Mouse (Mus musculus) embryonic facial prominence, embryonic 11.5 days (tissue): ENCODE measurements at regions not wholly inside any gene's neighbourhood (a gene's known extent, or its start where the extent isn't known, plus 50 kb on each side); places are given as distances from the start of the nearest gene placed in this dataset.

ENCODE experiments used
- ATAC-seq: fragments of 200-750 bp; cut with Nextera tagmentation; replicated peaks from 2 replicates; pipeline ENCODE4 v1.8.0; 2017; ENCODE audit warnings: low read depth; ENCODE audit not compliant: insufficient number of reproducible peaks, low FRiP score, low TSS enrichment
- DNase-seq: peaks from one replicate; pipeline ENCODE4 v3.0.0-alpha.2; 2015; ENCODE audit warnings: low spot score
- H3K27ac ChIP-seq: fragments of 300-500 bp; sonication (generic); replicated peaks from 2 replicates; pipeline ENCODE4 v1.5.1; 2014; ENCODE audit warnings: mild to moderate bottlenecking, low read depth, low read length, control low read depth
- H3K27me3 ChIP-seq: fragments of 300-500 bp; sonication (generic); 2 replicates; pipeline ENCODE4 v1.6.1; 2014; ENCODE audit warnings: mild to moderate bottlenecking, low read length, moderate library complexity, mixed read lengths; ENCODE audit not compliant: control insufficient read depth, insufficient read depth
- H3K36me3 ChIP-seq: fragments of 300-500 bp; sonication (generic); replicated peaks from 2 replicates; pipeline ENCODE4 v1.6.1; 2014; ENCODE audit warnings: low read depth, mild to moderate bottlenecking, low read length, moderate library complexity, mixed read lengths; ENCODE audit not compliant: control insufficient read depth, insufficient read depth
- H3K4me1 ChIP-seq: fragments of 300-500 bp; sonication (generic); 2 replicates; pipeline ENCODE4 v1.6.1; 2014; ENCODE audit warnings: low read length, mixed read lengths; ENCODE audit not compliant: control insufficient read depth, insufficient read depth
- H3K4me2 ChIP-seq: fragments of 300-500 bp; sonication (generic); 2 replicates; pipeline ENCODE4 v1.6.1; 2014; ENCODE audit warnings: low read depth, mild to moderate bottlenecking, control low read depth, low read length, moderate library complexity
- H3K4me3 ChIP-seq: fragments of 300-500 bp; sonication (generic); 2 replicates; pipeline ENCODE4 v1.5.1; 2014; ENCODE audit warnings: low read depth, low read length, control low read depth
- H3K9ac ChIP-seq: fragments of 300-500 bp; sonication (generic); replicated peaks from 2 replicates; pipeline ENCODE4 v1.6.1; 2014; ENCODE audit warnings: mild to moderate bottlenecking, control low read depth, low read length
- H3K9me3 ChIP-seq: fragments of 300-500 bp; sonication (generic); replicated peaks from 2 replicates; pipeline ENCODE4 v1.6.1; 2016; ENCODE audit warnings: mild to moderate bottlenecking, low read length, inconsistent platforms, mixed read lengths; ENCODE audit not compliant: control insufficient read depth
- WGBS: fragments of 180-500 bp; shearing (Covaris S2); extraction: QIAGEN DNeasy Blood & Tissue Kit; methylation state at CpG from one replicate; pipeline ENCODE4 v1.1.7; 2014; 5-methylcytosine and 5-hydroxymethylcytosine counted together

DNA sequence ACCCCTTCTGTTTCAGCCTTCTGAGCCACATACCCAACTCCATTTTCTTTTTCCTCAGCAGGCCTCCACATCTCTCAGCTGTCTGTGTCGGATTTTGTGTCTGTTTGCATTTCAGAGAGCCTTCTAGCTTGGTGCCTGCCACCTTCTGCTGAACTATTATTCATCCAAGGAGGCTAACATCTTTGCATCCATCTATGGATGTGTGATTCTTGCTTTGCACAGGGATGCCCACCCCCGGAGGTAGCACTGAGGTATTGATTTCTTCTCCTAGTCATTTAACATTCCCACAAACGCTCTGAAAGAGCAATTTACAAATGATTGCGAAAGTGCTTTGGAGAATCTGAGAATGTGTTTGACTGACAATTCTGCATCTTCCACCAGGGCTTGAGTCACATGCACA lies 255.9 kb downstream of the Abcc12 start:
- DNase-seq (no peak), ATAC-seq (no peak)
- 73% methylated on average over 4 of the region's 4 CpGs for WGBS
- Histone ChIP-seq H3K4me1 (no peaks in the 10 kb centered on the region), H3K36me3 (no peaks in the 10 kb centered on the region), H3K27ac (no peak overlapping the region), H3K27me3 (no peaks in the 10 kb centered on the region), H3K9ac (no peak overlapping the region), H3K4me2 (no peak overlapping the region), H3K9me3 (no peaks in the 10 kb centered on the region), H3K4me3 (no peak overlapping the region)

DNA sequence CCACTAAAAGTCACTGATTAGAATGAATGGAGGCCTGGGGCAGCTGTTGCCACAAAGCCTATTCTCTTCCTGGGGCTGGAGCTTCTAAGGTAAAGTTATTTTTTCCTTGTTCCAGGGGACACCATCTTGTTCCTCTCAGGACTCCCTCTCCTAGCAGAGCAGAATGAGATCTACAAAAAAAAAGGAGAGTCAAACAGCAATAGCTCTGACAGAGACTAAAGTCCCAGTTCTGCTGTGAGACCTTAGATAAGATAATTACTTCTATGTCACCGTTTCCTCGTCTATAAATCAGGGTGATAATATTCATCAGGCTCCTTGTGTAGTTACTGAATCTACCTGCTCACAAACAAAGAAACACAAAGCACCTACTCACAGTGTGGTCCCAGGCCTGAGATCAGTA lies 256.7 kb downstream of the Abcc12 start:
- Histone ChIP-seq H3K4me2 (no peak overlapping the region), H3K4me3 (no peak overlapping the region), H3K9me3 (no peaks in the 10 kb centered on the region), H3K36me3 (no peaks in the 10 kb centered on the region), H3K4me1 (no peaks in the 10 kb centered on the region), H3K27me3 (no peaks in the 10 kb centered on the region), H3K27ac (no peak overlapping the region), H3K9ac (no peak overlapping the region)
- ATAC-seq = no peak
- 71% methylated on average over 2 of the region's 2 CpGs for WGBS
- DNase-seq = no peak

DNA sequence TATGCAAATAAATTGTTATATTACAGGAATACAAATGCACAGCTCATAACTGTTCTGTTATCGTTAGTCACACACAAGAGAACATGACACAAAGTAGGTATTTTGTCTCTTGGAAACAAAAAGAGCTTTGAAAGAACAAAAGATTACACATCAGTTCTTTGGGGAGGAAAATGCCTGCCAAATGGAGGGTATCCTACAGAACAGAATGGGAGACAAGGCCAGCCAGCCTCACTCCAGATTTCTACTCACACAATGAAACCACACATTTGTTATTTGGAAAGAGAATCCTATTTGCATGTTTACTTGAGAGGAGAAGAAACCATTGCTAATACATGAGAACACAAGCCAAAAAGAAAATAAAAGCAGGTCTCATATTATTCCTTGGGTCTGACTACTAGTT lies 258.0 kb downstream of the Abcc12 start:
- no peaks in the 10 kb centered on the region for H3K4me1 ChIP-seq
- 85% methylated on average over 1 of the region's 1 CpGs for WGBS
- H3K4me3 ChIP-seq = no peak overlapping the region
- DNase-seq (no peak), ATAC-seq (no peak)
- H3K9ac ChIP-seq = no peak overlapping the region
- H3K4me2 ChIP-seq = no peak overlapping the region
- no peaks in the 10 kb centered on the region for H3K27me3 ChIP-seq
- no peaks in the 10 kb centered on the region for H3K9me3 ChIP-seq
- no peaks in the 10 kb centered on the region for H3K36me3 ChIP-seq
- H3K27ac ChIP-seq = no peak overlapping the region

DNA sequence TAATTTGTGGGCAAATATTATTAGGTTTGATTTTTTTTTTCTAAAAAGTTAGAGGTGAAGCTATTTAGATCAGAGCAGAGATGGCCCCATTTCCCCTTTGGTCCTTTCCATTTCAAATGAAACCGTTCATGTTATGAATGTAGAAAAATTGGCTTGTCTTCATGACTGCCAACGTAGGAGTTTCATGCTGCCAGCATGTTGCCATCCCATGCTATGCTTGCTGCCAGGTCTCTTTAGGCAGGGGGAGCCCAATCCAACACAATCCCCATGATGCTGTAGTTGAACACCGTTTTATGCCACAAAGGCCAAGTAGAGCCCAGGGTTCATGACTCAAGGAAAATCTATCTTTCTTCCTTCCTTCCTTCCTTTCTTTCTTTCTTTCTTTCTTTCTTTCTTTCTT lies 259.5 kb downstream of the Abcc12 start:
- H3K4me3 ChIP-seq = no peak overlapping the region
- H3K9ac ChIP-seq = no peak overlapping the region
- no peak overlapping the region for H3K4me2 ChIP-seq
- no peak for ATAC-seq
- no peaks in the 10 kb centered on the region for H3K36me3 ChIP-seq
- no peak for DNase-seq
- H3K4me1 ChIP-seq = no peaks in the 10 kb centered on the region
- no peaks in the 10 kb centered on the region for H3K27me3 ChIP-seq
- no peak overlapping the region for H3K27ac ChIP-seq
- H3K9me3 ChIP-seq = no peaks in the 10 kb centered on the region
- WGBS = 86% methylated on average over 3 of the region's 3 CpGs

DNA sequence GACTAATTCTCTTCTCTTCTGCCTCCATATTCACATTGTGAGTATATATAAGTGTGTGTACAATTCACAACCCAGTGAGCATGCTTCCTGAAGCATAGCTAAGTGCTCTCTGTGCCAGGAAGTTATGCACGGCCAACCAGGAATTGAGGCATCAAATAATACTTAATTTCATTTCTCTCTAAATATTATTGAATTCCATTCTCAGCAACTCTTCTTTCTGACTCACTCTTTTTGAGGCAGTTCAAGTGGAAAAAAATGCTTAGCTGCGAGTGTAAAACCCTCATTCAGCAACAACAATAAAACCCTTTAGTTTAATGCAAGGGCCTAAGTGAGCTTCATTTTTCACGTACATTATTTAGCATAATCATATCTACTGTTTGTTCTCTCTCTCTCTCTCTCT lies 262.0 kb downstream of the Abcc12 start:
- Histone ChIP-seq H3K27ac (no peak overlapping the region), H3K9ac (no peak overlapping the region), H3K4me1 (no peaks in the 10 kb centered on the region), H3K36me3 (no peaks in the 10 kb centered on the region), H3K9me3 (no peaks in the 10 kb centered on the region), H3K27me3 (no peaks in the 10 kb centered on the region), H3K4me2 (no peak overlapping the region), H3K4me3 (no peak overlapping the region)
- WGBS = 84% methylated on average over 3 of the region's 3 CpGs
- DNase-seq (no peak), ATAC-seq (no peak)

DNA sequence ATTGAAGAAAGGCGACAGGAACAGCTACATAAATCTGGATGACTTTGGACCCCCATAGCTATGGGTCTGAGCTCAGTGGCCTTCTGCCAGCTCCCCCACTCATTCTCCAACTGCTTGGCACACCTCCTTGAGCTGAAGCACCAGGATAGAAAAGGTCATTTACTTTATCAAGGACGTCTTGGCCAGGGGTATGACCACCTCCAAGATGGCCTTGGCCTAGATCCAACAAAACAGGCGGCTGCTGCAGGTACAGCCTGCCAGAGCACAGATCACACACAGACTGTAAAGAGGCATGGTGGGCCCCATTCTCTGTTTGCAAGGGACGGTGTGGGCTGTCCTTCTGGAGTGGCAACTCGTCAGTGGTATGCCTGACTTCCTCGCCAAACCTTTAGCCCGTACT lies 264.2 kb downstream of the Abcc12 start:
- no peak overlapping the region for H3K9ac ChIP-seq
- 92% methylated on average over 7 of the region's 7 CpGs for WGBS
- H3K9me3 ChIP-seq = no peaks in the 10 kb centered on the region
- H3K36me3 ChIP-seq = no peaks in the 10 kb centered on the region
- ATAC-seq (no peak), DNase-seq (no peak)
- H3K27ac ChIP-seq = no peak overlapping the region
- no peaks in the 10 kb centered on the region for H3K27me3 ChIP-seq
- H3K4me3 ChIP-seq = no peak overlapping the region
- H3K4me1 ChIP-seq = no peaks in the 10 kb centered on the region
- H3K4me2 ChIP-seq = no peak overlapping the region

DNA sequence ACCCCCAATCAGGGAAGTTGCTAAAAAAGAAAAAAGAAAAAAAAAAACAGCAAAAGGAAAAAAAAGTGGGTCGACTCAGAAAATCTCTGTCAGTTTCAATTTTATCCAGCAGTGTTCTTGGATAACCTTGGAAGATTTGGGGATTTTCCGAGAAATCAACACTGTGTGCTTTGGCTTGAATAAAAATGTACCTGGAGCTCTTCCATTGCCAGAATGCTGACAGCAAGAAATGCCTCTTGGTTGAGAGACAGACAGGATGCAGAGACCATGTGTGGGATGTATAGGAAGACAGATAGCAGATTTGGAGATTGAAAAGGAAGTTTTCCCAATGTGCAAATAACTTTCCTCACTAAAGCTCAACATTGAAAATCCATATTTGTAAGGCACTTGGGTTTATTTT lies 271.0 kb downstream of the Abcc12 start:
- Histone ChIP-seq H3K4me2 (no peak overlapping the region), H3K4me1 (no peaks in the 10 kb centered on the region), H3K4me3 (no peak overlapping the region), H3K9ac (no peak overlapping the region), H3K9me3 (no peaks in the 10 kb centered on the region), H3K27me3 (no peaks in the 10 kb centered on the region), H3K36me3 (no peaks in the 10 kb centered on the region), H3K27ac (no peak overlapping the region)
- DNase-seq (no peak), ATAC-seq (no peak)
- 73% methylated on average over 2 of the region's 2 CpGs for WGBS

DNA sequence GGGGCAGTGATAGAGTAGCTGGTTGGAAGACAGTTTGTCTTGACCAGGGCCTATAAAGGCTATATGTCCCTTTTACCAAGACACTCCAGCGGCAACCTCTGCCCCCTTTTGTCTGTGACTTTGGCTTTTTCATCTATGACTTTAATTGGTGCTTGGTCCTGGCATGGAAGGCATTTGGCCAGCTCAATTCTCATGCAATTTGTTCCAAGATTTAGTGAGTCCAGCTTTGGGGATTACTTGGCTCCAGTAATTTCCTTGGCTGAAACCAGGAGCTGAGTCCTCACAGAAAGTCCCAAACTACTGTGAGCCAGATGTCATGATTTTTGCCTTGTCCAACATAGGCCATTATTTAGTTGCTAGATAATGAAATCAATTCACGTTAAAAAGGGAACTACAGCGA lies 273.1 kb downstream of the Abcc12 start:
- 84% methylated on average over 3 of the region's 3 CpGs for WGBS
- H3K9me3 ChIP-seq = no peaks in the 10 kb centered on the region
- no peaks in the 10 kb centered on the region for H3K36me3 ChIP-seq
- H3K4me3 ChIP-seq = no peak overlapping the region
- H3K4me2 ChIP-seq = no peak overlapping the region
- DNase-seq = no peak
- no peak overlapping the region for H3K9ac ChIP-seq
- no peaks in the 10 kb centered on the region for H3K4me1 ChIP-seq
- H3K27ac ChIP-seq = no peak overlapping the region
- ATAC-seq = no peak
- no peaks in the 10 kb centered on the region for H3K27me3 ChIP-seq
